Mouse (Mus musculus) A20 (cell line): ENCODE data around the gene Plk5.
"Not testable (repeated sequence)": the region's sequence is repeated elsewhere in the genome, so short reads cannot be mapped to it uniquely, and the experiment has no call there.

Source experiments
- DNase-seq: peaks from one replicate; pipeline ENCODE4 v3.0.0-alpha.2; 2011; ENCODE audit warnings: low read depth, low spot score

Plk5 gene

DNA sequence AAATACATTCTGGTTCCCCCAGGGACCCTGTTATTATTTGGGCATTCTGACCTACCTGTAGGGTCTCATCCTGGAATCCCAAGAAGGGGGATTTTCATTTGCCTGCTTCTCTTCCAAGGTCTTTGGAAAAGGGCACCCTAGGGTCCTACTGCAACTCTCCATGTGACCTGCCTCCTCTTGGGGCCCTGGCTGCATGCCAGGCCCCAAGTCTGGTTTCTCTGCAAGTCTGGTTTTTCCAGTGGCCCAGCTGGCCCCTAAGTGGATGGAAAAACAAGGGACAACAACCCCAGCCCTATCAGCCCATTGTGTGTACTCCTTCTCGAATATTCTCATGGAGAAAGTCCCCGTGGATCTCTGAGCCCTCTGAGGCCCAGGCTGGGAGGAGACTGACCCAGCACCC lies 25.4 kb upstream of the Plk5 start:
- no peak for DNase-seq

DNA sequence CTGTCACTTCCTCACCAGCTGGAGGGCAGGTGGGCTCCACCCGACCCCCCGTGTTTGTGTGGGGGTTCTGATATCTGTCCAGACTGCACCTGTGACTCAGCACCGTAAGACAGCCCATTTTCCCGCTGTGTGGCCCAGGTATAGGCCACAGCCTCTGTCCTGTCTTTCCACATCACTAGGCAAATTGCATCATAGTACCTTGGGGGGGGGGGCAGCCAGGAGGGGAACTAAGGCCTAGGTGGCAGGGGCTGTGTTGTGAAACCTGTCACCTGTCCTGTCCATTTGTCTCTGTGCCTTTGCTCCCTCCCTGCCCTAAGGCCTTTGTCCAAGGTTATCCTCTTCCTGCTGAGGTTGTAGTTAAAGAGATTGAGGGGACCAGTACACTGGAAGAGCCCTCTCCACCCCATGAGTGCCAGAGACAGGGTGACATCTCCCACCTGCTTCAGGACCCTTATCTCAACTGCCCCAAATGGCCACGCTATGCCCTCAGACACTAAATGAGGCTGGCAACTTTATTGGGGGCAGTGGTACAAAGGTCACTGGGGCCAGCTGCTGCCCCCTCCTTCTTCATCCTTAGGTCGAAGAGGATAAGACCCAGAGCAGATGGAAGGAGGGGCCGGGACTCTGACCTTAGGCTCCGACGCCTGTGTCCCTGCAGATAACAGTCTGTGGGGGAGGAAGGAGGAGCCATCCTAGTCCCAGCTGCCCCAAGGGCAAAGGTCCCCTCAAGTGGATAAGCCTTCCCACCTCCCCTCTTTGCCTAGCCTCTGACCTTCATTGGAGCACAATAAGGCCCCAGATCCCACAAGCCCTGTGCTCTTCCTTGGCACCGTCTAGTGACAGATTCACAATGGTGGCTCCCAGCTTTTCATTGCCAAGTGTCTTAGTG lies 24.4 kb upstream of the Plk5 start:
- peak; percentile 37 for DNase-seq

DNA sequence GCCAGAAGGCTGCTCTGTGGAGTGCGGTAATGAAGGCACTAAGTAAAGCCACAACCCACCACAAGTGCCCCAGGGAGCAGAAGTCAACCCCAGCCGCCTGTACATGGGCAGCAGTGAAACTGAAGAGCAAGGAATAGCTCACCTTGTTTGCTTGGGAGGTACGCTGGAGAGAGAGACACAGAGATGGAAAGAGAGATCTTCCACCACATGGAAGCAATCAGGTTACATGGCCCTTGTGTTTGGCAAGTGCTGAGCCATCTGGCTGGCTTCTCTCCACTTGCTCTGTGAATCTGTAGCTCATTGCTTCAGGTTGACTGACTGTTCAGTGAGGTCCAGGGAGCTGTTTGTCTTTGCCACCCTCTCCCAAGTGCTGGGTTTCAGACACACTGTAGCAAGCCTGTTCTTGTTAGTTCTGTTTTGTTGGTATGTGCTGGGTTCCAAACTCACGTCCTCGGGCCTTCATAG lies 23.7 kb upstream of the Plk5 start:
- no peak for DNase-seq

DNA sequence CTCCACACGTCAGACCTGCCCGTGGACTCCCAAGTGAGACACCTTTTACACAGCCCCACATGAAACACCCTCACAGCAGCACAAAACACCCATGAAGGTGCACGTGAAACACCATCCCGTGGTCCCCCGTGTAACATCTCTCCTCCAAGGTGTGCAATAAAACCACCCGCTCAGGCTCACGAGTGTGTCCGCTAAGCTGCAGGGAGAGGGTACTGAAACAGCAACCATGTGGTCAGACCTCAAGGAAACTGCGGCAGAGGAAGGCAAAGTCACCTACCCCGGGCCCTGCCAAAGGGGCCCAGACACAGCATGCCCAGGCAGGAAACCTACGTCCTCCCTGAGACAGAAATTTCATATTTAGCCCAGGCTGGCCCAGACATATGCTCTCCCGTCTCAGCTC lies 20.0 kb upstream of the Plk5 start:
- DNase-seq: no peak

DNA sequence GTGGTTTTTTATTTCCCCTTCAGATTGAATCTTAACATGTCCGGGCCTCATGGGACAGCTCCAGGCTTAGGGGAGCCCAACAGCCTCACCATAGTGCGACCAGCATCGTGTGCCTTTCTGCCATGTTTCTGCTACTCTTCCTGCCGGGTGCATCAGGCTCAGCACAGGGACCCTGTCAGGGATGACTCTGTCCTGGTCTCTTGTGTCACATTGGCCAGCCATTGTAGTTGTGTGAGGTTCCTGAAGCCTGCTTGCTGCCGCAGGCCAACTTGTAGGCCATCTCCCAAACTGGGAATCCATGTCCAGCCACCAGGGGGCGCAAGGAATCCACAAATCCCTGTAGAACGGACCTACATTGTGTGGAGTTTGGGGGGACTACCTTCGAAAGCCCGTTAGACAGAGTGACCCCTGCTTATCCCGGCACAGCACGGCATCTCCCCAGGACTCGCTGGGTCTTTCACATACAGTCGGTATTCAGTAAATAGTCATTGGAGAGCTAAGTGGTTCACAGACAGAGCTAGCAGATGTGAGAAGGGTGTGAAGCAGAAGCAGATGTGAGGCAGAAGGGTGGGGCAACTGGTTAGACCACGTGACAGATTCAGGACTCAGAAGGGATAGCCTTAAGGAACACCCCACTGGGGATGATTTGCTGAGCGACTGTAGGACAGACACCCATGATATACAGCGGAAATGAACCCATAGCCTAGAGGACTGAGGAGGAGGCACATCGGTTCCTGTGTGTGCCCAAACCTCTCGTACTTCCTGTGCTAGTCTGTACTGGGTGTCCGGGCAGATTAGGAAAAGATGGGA lies 16.1 kb upstream of the Plk5 start:
- peak; percentile 84 for DNase-seq

DNA sequence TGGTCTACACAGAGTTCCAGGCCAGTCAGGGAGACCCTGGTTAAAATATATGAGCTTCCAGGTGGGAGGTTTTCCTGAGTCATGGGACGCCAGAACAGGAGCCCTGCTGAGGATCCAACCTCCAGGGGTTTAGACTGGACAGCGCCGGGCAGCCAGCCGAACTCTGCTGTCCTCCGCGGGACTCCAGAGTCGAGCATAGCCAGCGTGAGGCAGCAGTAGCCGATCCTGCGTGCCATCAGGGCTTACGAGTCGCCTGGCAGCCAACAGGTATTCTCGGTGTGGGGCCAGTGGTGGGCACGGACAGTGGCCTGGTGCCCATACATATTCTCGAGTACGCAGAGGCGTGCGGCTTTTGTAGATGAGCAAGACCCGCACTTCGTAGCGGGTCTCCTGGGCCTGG lies 15.2 kb upstream of the Plk5 start:
- DNase-seq: no peak

DNA sequence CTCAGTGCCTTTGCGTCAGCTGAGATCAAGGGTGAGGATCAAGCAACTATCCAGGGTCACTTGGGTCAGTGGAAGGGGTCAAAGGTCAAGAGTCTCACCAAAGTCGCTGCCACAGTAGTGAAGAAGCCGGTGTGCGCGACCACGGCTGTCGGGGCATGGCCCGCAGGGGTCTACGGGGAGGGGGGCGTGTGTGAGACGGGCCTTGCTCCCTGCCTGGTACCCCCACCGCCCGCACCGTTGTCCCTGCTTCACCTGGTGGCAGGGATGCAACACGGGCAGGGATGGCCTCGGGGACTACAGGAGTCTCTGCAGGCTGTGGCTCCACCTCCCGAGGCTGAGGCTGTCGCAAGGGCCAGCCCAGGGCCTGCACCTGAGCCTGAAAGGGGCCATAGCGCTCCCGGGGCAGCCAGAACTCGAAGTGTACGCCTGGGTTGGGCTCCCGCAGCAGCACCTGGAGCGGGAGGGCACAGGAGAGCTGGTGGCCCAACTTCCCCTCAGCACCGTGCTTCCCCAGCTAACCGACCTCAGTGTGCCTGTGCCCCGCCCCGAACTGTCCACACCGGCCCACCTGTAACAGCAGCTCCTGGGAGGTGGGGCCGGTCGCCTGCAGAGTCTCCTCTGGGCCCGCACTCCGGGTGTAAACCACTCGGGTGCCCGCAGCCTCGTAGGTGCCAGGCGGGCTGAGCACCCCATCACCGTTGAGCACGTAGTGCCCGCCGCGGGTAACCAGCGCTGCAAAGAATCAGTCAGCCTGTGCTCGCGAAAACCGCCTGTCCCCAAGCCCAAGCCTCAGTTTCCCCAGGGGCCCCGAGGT lies 14.6 kb upstream of the Plk5 start:
- no peak for DNase-seq

DNA sequence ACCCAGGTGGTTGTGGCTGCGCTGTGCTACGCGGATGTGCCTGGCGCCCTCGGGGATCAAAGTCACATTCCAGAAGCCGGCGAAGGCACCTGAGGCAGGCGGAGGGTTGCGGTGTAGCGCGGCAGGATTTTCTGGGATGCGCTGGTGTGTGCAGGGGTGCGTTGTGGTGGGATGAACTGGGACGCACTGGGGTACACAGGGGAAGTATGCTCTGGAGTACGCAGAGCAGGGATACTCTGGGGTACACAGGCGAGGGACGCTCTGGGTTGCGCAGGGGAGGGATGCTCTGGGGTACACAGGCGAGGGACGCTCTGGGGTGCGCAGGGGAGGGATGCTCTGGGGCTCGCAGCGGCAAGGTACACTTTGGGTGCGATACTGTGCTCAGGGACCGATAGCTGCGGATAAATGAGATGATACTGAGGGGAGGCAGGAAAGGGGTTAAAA lies 13.9 kb upstream of the Plk5 start:
- DNase-seq: no peak

DNA sequence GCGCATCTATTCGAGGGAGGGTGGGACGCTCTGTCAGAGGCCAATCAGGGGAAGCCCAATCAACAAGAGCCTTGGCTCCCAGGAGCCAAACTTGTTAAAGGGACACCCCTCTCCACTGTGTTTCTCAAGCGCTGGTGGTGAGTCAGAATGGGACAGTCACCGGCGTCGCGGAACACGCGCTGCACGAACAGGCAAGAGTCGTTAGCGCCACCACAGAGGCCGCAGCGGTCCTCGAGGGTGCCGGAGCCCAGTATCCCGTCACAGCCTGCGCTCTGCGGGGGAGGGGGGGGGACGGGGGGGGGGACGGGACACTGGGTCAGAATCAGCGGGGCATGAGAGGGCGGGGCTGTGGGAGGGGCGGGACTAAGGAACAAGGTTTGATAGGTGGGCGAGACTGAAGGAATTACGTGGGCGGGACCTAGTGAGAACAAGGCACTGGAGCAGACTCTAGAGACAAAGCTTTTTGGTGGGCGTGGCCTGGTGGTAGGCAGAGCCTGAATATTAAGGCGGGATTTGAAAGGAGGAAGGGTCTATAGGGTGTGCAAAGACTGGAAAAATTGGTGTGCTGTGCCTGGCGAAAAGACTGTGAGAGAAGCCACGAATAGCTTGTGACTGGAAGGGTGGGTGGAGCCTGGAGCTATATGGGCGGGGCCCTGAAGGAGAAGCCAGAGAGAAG lies 13.4 kb upstream of the Plk5 start:
- DNase-seq: no peak

DNA sequence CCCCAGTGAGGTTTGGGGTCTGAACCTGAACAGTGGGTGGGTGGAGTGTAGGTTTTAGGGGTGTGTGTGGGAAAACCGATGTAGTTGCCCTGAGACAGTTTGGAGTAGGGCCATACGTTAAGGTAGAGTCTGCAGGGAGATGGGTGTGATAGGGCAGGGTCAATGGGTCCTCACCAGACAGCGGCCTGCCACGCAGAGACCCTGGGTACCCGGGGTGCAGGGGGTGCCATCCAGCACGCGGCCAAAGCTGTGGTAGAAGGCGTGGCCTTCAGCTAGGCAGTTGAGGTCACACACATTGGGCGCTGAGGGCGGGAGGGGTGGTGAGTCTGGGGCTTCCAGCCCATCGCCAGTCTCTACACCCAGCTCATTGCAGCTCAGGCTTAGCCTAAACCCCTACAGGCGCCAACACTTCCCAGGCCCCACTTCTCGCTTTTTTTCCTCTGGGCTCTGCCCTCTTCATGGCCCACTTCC lies 12.8 kb upstream of the Plk5 start:
- no peak for DNase-seq

DNA sequence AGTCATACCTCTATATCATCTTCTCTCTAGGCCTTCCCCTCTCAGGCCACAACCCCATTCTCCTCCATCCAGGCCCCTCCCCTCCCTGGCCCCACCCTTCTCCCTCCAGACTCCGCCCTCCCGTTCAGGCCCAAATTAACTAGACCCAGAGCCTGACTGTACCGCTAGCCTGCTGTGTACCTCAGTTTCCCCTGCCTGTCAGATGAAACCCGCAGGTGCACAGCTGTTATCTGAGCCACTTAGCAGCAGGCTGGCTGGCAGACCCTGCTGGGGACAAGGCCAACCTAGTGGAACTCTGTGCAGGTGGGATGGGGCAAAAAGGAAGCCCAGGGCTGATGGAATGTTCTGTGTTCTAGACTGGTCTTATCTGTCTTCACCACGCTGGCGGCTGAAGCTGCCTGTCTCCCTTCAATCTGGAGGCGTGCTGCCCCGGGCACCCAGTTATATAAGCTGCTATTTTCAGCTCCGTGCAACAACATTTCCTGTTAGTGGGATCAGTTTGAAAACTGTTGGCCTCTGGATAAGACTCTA lies 12.1 kb upstream of the Plk5 start:
- DNase-seq: no peak

DNA sequence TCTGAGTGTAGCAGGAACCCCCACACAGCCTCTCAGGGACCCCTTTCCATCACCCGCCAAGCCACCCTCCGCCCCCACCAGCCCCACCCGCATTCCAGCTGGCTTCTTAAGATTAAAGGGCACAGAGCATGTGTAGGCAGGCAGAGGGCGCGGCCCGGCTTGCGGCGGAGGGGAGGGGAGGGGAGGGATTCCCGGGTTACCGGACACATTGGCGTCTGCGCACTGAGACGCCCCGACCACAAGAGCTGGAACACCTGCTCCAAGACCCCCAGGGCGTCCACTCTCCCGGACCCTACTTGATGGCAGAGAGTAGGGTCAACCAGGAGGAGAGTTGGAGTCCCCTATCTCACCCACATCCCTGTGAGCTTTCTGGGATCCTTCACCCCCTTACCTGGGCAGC lies 11.1 kb upstream of the Plk5 start:
- no peak for DNase-seq

DNA sequence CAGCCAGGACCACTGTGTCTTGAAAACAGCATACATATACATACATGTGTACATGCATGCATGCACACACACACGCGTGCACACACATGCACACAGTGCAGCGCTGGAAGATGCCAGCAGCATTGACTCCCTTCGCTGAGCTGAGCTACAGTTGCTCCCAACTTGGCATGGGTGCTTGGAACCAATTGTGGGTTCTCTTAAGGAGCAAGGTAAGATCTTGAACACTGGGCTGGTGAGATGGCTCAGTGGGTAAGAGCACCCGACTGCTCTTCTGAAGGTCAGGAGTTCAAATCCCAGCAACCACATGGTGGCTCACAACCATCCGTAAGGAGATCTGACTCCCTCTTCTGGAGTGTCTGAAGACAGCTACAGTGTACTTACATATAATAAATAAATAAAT lies 10.3 kb upstream of the Plk5 start:
- not testable (repeated sequence) for DNase-seq

DNA sequence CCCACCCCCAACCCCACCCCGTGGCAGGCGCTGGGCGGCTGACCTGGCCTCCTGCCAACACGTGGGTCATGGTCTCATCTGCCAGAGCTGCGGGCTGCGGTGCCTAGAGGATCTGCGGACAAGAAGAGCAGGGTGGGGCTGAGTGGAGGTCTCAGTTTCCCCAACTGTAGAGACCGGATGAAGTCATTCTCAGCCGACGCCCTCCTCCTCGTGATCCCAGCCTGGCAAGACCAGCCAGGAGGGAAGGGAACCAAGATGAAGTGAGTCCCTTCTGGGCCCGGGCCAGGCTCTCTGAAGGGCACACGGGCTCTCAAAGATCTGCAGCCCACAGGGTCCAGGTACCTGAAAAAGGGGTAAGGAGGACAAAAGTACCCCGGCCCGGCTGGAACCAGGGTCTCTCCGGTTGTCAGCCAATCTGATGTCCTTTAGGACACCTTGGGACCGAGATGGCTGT lies 8.7 kb upstream of the Plk5 start:
- no peak for DNase-seq

DNA sequence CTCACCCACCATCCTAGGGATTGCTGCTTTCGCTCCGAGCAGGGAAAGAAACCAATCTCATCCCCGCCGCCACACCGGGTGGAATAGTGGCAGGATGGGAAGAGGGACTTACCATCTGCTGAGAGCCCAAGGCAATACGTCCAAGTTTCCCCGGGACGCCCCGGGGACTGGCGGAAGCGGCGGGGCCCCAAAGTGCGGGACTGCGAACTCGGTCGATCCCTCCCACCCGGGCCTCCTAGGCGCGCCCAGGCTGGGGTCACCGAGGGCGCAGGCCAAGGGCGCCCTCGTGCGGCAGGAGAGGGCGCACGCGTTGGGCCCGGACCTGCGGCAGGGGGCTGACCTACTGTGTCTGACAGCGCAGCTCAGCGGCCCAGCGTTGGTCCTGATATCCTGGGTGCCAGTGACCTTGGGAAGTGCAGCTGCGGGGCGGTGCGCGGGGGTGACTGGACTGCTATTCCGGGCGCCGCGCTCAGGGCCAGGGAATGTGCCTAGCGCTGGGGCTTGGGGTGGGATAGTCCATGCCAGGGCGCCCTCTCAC lies 7.9 kb upstream of the Plk5 start, which contains the start of gene Adamtsl5:
TSS of gene Adamtsl5 (minus strand) at position 169 of the 538 bp plus-strand sequence.
- DNase-seq: peak; percentile 78

DNA sequence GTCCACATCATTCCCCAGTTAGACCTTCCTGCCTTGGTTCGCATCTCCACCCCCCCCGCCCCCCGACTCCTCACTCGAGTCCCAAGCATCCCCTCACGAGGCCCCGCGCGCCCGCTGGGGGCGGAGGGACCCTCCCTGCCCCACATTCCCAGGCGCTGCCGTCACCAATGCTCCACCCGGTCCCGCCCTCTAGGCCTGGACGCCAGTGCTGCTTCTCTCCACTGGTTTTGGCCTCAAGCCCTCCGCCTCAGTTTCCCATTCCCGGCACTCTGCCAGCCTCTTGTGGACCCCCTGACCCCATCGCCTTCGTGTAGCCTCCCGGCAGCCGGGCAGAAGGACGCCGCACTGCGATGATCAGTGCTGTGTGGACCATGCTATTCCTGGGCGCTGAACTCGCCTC lies 7.3 kb upstream of the Plk5 start:
- no peak for DNase-seq

DNA sequence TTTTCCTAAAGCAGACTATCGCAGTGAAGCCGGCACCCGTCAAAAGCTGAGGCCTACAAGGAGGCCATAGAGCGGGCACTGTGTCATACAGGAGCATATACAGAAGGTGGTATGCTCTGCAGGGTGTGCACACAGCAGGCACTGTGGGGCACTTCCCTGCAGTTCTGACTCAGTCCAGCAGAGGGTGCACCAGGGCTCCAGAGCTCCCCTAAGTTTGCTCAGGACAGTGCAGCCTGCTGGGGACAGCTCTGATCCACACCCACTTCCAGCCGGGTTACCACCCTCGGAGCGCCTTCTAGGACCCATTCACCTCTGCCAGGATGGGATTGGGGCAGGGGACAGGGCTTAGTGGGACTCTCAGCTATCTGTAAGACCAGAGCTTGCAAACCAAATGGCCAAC lies 6.0 kb upstream of the Plk5 start:
- DNase-seq: peak; percentile 83

DNA sequence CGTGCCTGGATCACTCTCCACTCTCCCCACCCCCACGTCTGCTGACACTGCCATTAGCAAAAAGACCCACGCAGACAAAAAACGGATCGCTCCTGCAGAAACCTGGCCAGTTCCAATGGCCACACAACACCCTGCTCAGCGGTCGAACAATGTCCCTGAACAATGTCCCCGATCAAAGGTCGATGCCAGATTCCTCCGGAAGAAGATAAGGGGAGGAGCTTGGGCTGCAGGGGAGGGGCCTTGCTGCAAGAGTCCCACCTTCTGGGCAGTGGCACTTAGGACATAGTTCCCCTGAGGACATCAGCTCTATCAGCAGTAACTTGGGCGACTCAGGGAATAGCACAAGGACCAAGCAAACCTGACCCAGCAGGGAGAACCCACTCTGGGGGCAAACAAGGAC lies 4.4 kb upstream of the Plk5 start:
- no peak for DNase-seq

DNA sequence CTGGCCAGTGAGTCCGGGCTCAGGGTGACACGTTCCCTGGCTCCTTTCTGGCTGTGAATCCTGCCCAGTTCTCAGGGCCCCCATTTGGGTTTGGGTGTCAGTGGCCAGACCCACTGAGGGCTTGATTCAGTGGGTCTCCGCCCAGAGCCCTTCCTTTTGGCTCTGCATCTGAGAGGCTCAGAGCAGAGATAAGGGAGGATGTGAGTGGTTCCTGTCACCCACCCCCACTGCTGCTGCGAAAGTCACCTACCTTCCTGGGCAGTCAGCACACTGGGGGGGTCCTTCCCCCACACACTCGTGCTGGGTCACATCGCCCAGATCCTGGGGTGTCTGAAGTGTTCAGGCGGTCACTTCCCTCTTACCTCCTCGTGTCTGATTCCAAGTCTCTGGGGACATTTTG lies 3.5 kb upstream of the Plk5 start:
- no peak for DNase-seq

DNA sequence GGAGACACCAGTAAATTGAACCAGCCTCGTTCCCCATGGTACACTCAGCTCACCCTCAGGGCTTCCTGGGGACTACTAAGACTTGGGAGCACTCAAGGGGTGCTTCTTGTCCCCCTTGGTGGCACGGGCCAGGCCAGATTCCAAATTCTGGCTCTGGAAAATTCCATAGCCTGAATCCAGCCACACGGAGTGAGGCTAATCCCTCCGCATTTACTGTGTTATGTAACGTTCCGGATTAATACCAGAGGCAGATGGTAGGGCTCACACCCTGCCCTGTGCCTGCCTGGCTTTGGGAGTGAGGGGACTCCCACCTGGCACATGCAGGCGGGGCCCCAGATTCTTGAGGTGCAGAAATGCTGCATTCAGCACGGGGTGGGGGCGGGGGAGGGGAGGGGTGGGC lies 828 bp upstream of the Plk5 start:
- DNase-seq: no peak
